10 mouse cellular contexts compared by ENCODE assay signal in genomic region chr5:112091867-112092535, GRCm38 (mm10).
DNase-seq lines count a peak whose midpoint lies in the region; ATAC-seq lines count a peak whose summit lies in the region.
"Had no signal": no experiment of that assay in that cellular context is flagged by ENCODE, and none has a peak within 500 bp of the region (broad histone marks: within the 10 kb centered on the region; RNA-seq: fewer than 3 reads in every experiment).

No protein-coding gene starts in this region.

- no peak overlapping the region for H3K4me2 ChIP-seq in embryonic facial prominence, embryonic 14.5 days (ENCODE audit: low read depth, low read length)
- no peak overlapping the region for H3K4me2 ChIP-seq in neural tube, embryonic 14.5 days (ENCODE audit: low read depth, low read length)
- H3K4me2 ChIP-seq in intestine, embryonic 16.5 days (ENCODE audit: low read depth, low read length): no peak overlapping the region
- H3K4me2 ChIP-seq: heart, embryonic 13.5 days had no signal

- no peaks in the 10 kb centered on the region for H3K36me3 ChIP-seq in embryonic facial prominence, embryonic 14.5 days (ENCODE audit: control insufficient read depth, insufficient read depth, low read length)
- no peaks in the 10 kb centered on the region for H3K36me3 ChIP-seq in embryonic facial prominence, embryonic 10.5 days (replicated peaks)
- no peaks in the 10 kb centered on the region for H3K36me3 ChIP-seq in neural tube, embryonic 14.5 days (ENCODE audit: control insufficient read depth, insufficient read depth, low read length)
- no peaks in the 10 kb centered on the region for H3K36me3 ChIP-seq in intestine, embryonic 16.5 days (ENCODE audit: control insufficient read depth, insufficient read depth, low read length)
- H3K36me3 ChIP-seq: heart, embryonic 13.5 days had no signal

- H3K9ac ChIP-seq in embryonic facial prominence, embryonic 14.5 days (ENCODE audit: low read depth, low read length): no peak overlapping the region
- H3K9ac ChIP-seq in neural tube, embryonic 14.5 days (replicated peaks; ENCODE audit: low read depth, low read length): no peak overlapping the region
- H3K9ac ChIP-seq in intestine, embryonic 16.5 days (ENCODE audit: low read depth, low read length): no peak overlapping the region
- H3K9ac ChIP-seq: heart, embryonic 13.5 days had no signal

- no peak for ATAC-seq in embryonic facial prominence, embryonic 14.5 days (ENCODE audit: low read depth)
- 0 out of 2 replicates have a peak, but pooled peaks have one; percentile 28 for ATAC-seq in neural tube, embryonic 14.5 days (ENCODE audit: low read depth)
- no peak for ATAC-seq in intestine, embryonic 16.5 days

- no peak overlapping the region for H3K27ac ChIP-seq in embryonic facial prominence, embryonic 14.5 days (replicated peaks; ENCODE audit: low read depth, low read length)
- H3K27ac ChIP-seq in embryonic facial prominence, embryonic 10.5 days (replicated peaks): no peak overlapping the region
- H3K27ac ChIP-seq in neural tube, embryonic 14.5 days (ENCODE audit: low read depth, low read length): no peak overlapping the region
- H3K27ac ChIP-seq in intestine, embryonic 16.5 days (ENCODE audit: low read length): no peak overlapping the region
- H3K27ac ChIP-seq: heart, embryonic 13.5 days; macrophage had no signal

- peaks cover 9% of the 10 kb centered on the region; the same call in 1 of the 2 replicates for H3K4me1 ChIP-seq in embryonic facial prominence, embryonic 14.5 days (ENCODE audit: control insufficient read depth, insufficient read depth, low read length)
- H3K4me1 ChIP-seq in embryonic facial prominence, embryonic 10.5 days: peaks cover 7% of the 10 kb centered on the region; the same call in 1 of the 2 replicates
- H3K4me1 ChIP-seq in neural tube, embryonic 14.5 days (ENCODE audit: control insufficient read depth, insufficient read depth, low read length): peaks cover 3% of the 10 kb centered on the region; the same call in 1 of the 2 replicates
- no peaks in the 10 kb centered on the region for H3K4me1 ChIP-seq in intestine, embryonic 16.5 days (ENCODE audit: control insufficient read depth, insufficient read depth, low read length)
- H3K4me1 ChIP-seq: heart, embryonic 13.5 days had no signal

- H3K9me3 ChIP-seq in embryonic facial prominence, embryonic 14.5 days (ENCODE audit: control insufficient read depth, low read length): no peaks in the 10 kb centered on the region
- H3K9me3 ChIP-seq in embryonic facial prominence, embryonic 10.5 days: no peaks in the 10 kb centered on the region
- H3K9me3 ChIP-seq in neural tube, embryonic 14.5 days (ENCODE audit: control insufficient read depth, low read length): no peaks in the 10 kb centered on the region
- H3K9me3 ChIP-seq in intestine, embryonic 16.5 days (ENCODE audit: control insufficient read depth, low read length): no peaks in the 10 kb centered on the region

- no peak overlapping the region for H3K4me3 ChIP-seq in embryonic facial prominence, embryonic 14.5 days (ENCODE audit: low read depth, low read length)
- no peak overlapping the region for H3K4me3 ChIP-seq in embryonic facial prominence, embryonic 10.5 days
- no peak overlapping the region for H3K4me3 ChIP-seq in neural tube, embryonic 14.5 days (ENCODE audit: low read depth, low read length)
- H3K4me3 ChIP-seq in intestine, embryonic 16.5 days (ENCODE audit: low read length): no peak overlapping the region
- H3K4me3 ChIP-seq: heart, embryonic 13.5 days had no signal

- WGBS in embryonic facial prominence, embryonic 14.5 days: 69% methylated on average over 7 of the region's 7 CpGs
- WGBS in embryonic facial prominence, embryonic 10.5 days: 87% methylated on average over 7 of the region's 7 CpGs
- 77% methylated on average over 7 of the region's 7 CpGs for WGBS in neural tube, embryonic 14.5 days
- WGBS in intestine, embryonic 16.5 days: 74% methylated on average over 7 of the region's 7 CpGs

- peak; percentile 61 for DNase-seq in embryonic facial prominence, embryonic 14.5 days (ENCODE audit: low spot score)
- no peak for DNase-seq in embryonic facial prominence, embryonic 10.5 days (ENCODE audit: low spot score)
- no peak for DNase-seq in neural tube, embryonic 10.5 days (ENCODE audit: extremely low spot score, low spot score)
- peak; percentile 81 for DNase-seq in kidney, postnatal 10 days
- DNase-seq in lung, postnatal 36 days: peak; percentile 9
- no peak for DNase-seq in spleen, postnatal 10 days (ENCODE audit: low spot score in 2 of 2)

- no peaks in the 10 kb centered on the region; the same call in 1 of the 2 replicates for H3K27me3 ChIP-seq in embryonic facial prominence, embryonic 14.5 days (replicated peaks; ENCODE audit: control insufficient read depth, insufficient read depth, low read length)
- no peaks in the 10 kb centered on the region for H3K27me3 ChIP-seq in embryonic facial prominence, embryonic 10.5 days (replicated peaks; ENCODE audit: low read depth, poor library complexity, severe bottlenecking)
- H3K27me3 ChIP-seq in neural tube, embryonic 14.5 days (ENCODE audit: control insufficient read depth, insufficient read depth, low read length): no peaks in the 10 kb centered on the region
- H3K27me3 ChIP-seq in intestine, embryonic 16.5 days (replicated peaks; ENCODE audit: control insufficient read depth, insufficient read depth, low read length): no peaks in the 10 kb centered on the region

Comparison
In these comparisons a context has a peak if more than half of its experiments do, and no peak if none do; other contexts are left out.
1. DNase-seq: peak in embryonic facial prominence, embryonic 14.5 days (single experiment), kidney, postnatal 10 days (single experiment) and lung, postnatal 36 days (single experiment); none in embryonic facial prominence, embryonic 10.5 days (single experiment), neural tube, embryonic 10.5 days (single experiment) and spleen, postnatal 10 days (0 of 2).